Mouse (Mus musculus) MEL (cell line): ENCODE data around the gene Cd1d1. TPM values are rescaled to one million over a fixed set of nuclear protein-coding genes. Genes with fewer than 3 reads are reported as not detected.
A peak's percentile ranks its signal among the peaks of the same experiment; 100 is the strongest.

Experiments
- DNase-seq: peaks from one replicate; pipeline ENCODE4 v3.0.0; 2011; ENCODE audit warnings: low read depth, low spot score
- H3K27ac ChIP-seq: 2 replicates; pipeline ENCODE4 v1.5.1; 2012; ENCODE audit warnings: low read depth, mild to moderate bottlenecking, control low read depth, low read length, moderate library complexity; ENCODE audit not compliant: control insufficient read depth
- H3K27me3 ChIP-seq, 2 experiments: fragments of 150-350 bp in 1 of 2; sonication (generic) in 1 of 2; 2 replicates each; pipeline ENCODE4 v1.6.1; 2012; ENCODE audit warnings: low read length in 2 of 2, mild to moderate bottlenecking in 2 of 2, improper control_type of control experiment in 1 of 2, moderate library complexity in 1 of 2; ENCODE audit not compliant: insufficient read depth in 2 of 2, control insufficient read depth in 1 of 2
- H3K36me3 ChIP-seq, 2 experiments: 2 replicates each; pipeline ENCODE4 v1.6.1; 2012 to 2014; ENCODE audit warnings: low read length in 2 of 2, improper control_type of control experiment in 1 of 2, inconsistent platforms in 1 of 2, mild to moderate bottlenecking in 1 of 2; ENCODE audit not compliant: insufficient read depth in 2 of 2, control insufficient read depth in 1 of 2
- H3K4me1 ChIP-seq, 2 experiments: fragments of 150-350 bp in 1 of 2; sonication (generic) in 1 of 2; 2 replicates each; pipeline ENCODE4 v1.6.1; 2012; ENCODE audit warnings: low read length in 2 of 2, improper control_type of control experiment in 1 of 2, mild to moderate bottlenecking in 1 of 2; ENCODE audit not compliant: insufficient read depth in 2 of 2, control insufficient read depth in 1 of 2
- H3K4me3 ChIP-seq, 2 experiments: fragments of 150-350 bp in 1 of 2; sonication (generic) in 1 of 2; 2 replicates each; pipeline ENCODE4 v1.5.1; 2012; ENCODE audit warnings: low read depth in 2 of 2, low read length in 2 of 2, mild to moderate bottlenecking in 2 of 2, moderate library complexity in 2 of 2, control low read depth in 1 of 2, improper control_type of control experiment in 1 of 2; ENCODE audit not compliant: control insufficient read depth in 1 of 2, insufficient read depth in 1 of 2
- H3K79me2 ChIP-seq: 2 replicates; pipeline ENCODE4 v1.6.1; 2012; ENCODE audit warnings: mild to moderate bottlenecking, low read length, moderate library complexity; ENCODE audit not compliant: control insufficient read depth, poor library complexity, insufficient read depth
- H3K9ac ChIP-seq: 2 replicates; pipeline ENCODE4 v1.6.1; 2012; ENCODE audit warnings: low read depth, mild to moderate bottlenecking, control low read depth, low read length, moderate library complexity; ENCODE audit not compliant: control insufficient read depth, poor library complexity, severe bottlenecking
- H3K9me3 ChIP-seq: fragments of 150-350 bp; sonication (generic); replicated peaks from 2 replicates; pipeline ENCODE4 v1.6.1; 2012; ENCODE audit warnings: mild to moderate bottlenecking, low read length, improper control_type of control experiment, moderate library complexity; ENCODE audit not compliant: insufficient read depth
- BHLHE40 ChIP-seq: IDR thresholded peaks from 2 replicates; pipeline ENCODE4 v1.6.1; 2012; ENCODE audit warnings: low read depth, mild to moderate bottlenecking, inconsistent platforms, low read length, improper control_type of control experiment, borderline replicate concordance
- CHD1 ChIP-seq: IDR thresholded peaks from 2 replicates; pipeline ENCODE4 v1.6.1; 2012; ENCODE audit warnings: low read depth, mild to moderate bottlenecking, inconsistent platforms, low read length, improper control_type of control experiment
- CHD2 ChIP-seq: IDR thresholded peaks from 2 replicates; pipeline ENCODE4 v1.6.1; 2011; ENCODE audit warnings: low read length, improper control_type of control experiment
- CTCF ChIP-seq, 3 experiments: IDR thresholded peaks in 2 of 3; conservative IDR thresholded peaks in 1 of 3; 2 replicates each; pipeline ENCODE4 v1.5.1; 2011 to 2012; ENCODE audit warnings: low read length in 3 of 3, low read depth in 2 of 3, mild to moderate bottlenecking in 2 of 3, improper control_type of control experiment in 1 of 3, inconsistent platforms in 1 of 3, mixed read lengths in 1 of 3, moderate library complexity in 1 of 3; ENCODE audit not compliant: control insufficient read depth in 1 of 3, insufficient read depth in 1 of 3, poor library complexity in 1 of 3, severe bottlenecking in 1 of 3
- ELF1 ChIP-seq: IDR thresholded peaks from 2 replicates; pipeline ENCODE4 v1.6.1; 2014; ENCODE audit warnings: low read depth, mild to moderate bottlenecking, inconsistent platforms, low read length, improper control_type of control experiment, moderate library complexity
- ETS1 ChIP-seq: IDR thresholded peaks from 2 replicates; pipeline ENCODE4 v1.6.1; 2012; ENCODE audit warnings: low read depth, mild to moderate bottlenecking, inconsistent platforms, low read length, improper control_type of control experiment, moderate library complexity
- GABPA ChIP-seq: IDR thresholded peaks from 2 replicates; pipeline ENCODE4 v1.6.1; 2012; ENCODE audit warnings: low read depth, mild to moderate bottlenecking, inconsistent platforms, low read length, improper control_type of control experiment, moderate library complexity
- HCFC1 ChIP-seq: IDR thresholded peaks from 2 replicates; pipeline ENCODE4 v1.6.1; 2012; ENCODE audit warnings: low read depth, mild to moderate bottlenecking, inconsistent platforms, low read length, improper control_type of control experiment, moderate library complexity
- JUND ChIP-seq: IDR thresholded peaks from 2 replicates; pipeline ENCODE4 v1.6.1; 2011; ENCODE audit warnings: low read depth, mild to moderate bottlenecking, improper control_type of control experiment, low read length
- KAT2A ChIP-seq: conservative IDR thresholded peaks from 2 replicates; pipeline ENCODE4 v1.6.1; 2012; ENCODE audit warnings: low read depth, low read length, improper control_type of control experiment, inconsistent platforms
- MAFK ChIP-seq: IDR thresholded peaks from 2 replicates; pipeline ENCODE4 v1.6.1; 2011; ENCODE audit warnings: low read depth, mild to moderate bottlenecking, low read length, improper control_type of control experiment, borderline replicate concordance
- MAX ChIP-seq: IDR thresholded peaks from 2 replicates; pipeline ENCODE4 v1.6.1; 2011; ENCODE audit warnings: low read length, improper control_type of control experiment
- MAZ ChIP-seq: IDR thresholded peaks from 2 replicates; pipeline ENCODE4 v1.6.1; 2012; ENCODE audit warnings: low read depth, mild to moderate bottlenecking, inconsistent platforms, low read length, improper control_type of control experiment
- MXI1 ChIP-seq: IDR thresholded peaks from 2 replicates; pipeline ENCODE4 v1.6.1; 2011; ENCODE audit warnings: mild to moderate bottlenecking, low read depth, low read length, improper control_type of control experiment
- MYB ChIP-seq: IDR thresholded peaks from 2 replicates; pipeline ENCODE4 v1.6.1; 2011; ENCODE audit warnings: mild to moderate bottlenecking, low read depth, low read length, improper control_type of control experiment
- RAD21 ChIP-seq: IDR thresholded peaks from 2 replicates; pipeline ENCODE4 v1.6.1; 2011; ENCODE audit warnings: mild to moderate bottlenecking, low read depth, low read length, improper control_type of control experiment
- SIN3A ChIP-seq: IDR thresholded peaks from 2 replicates; pipeline ENCODE4 v1.6.1; 2012; ENCODE audit warnings: low read length, improper control_type of control experiment, inconsistent platforms
- SMC3 ChIP-seq: IDR thresholded peaks from 2 replicates; pipeline ENCODE4 v1.6.1; 2011; ENCODE audit warnings: low read depth, low read length, improper control_type of control experiment
- TAL1 ChIP-seq: IDR thresholded peaks from 2 replicates; pipeline ENCODE4 v1.6.1; 2012; ENCODE audit warnings: mild to moderate bottlenecking, inconsistent platforms, low read length, moderate library complexity, mixed read lengths
- TBP ChIP-seq: IDR thresholded peaks from 2 replicates; pipeline ENCODE4 v1.8.0; 2011; ENCODE audit warnings: low read depth, low read length, improper control_type of control experiment
- UBTF ChIP-seq: IDR thresholded peaks from 2 replicates; pipeline ENCODE4 v1.6.1; 2012; ENCODE audit warnings: low read depth, mild to moderate bottlenecking, inconsistent platforms, low read length, improper control_type of control experiment, moderate library complexity, borderline replicate concordance; ENCODE audit not compliant: insufficient read depth
- USF1 ChIP-seq: IDR thresholded peaks from 2 replicates; pipeline ENCODE4 v1.6.1; 2014; ENCODE audit warnings: low read depth, mild to moderate bottlenecking, inconsistent platforms, low read length, improper control_type of control experiment, moderate library complexity
- ZC3H11A ChIP-seq: IDR thresholded peaks from 2 replicates; pipeline ENCODE4 v1.6.1; 2012; ENCODE audit warnings: low read depth, mild to moderate bottlenecking, inconsistent platforms, low read length, improper control_type of control experiment
- ZKSCAN1 ChIP-seq: IDR thresholded peaks from 2 replicates; pipeline ENCODE4 v1.6.1; 2012; ENCODE audit warnings: low read depth, mild to moderate bottlenecking, inconsistent platforms, low read length, improper control_type of control experiment, moderate library complexity
- ZMIZ1 ChIP-seq: IDR thresholded peaks from 2 replicates; pipeline ENCODE4 v1.6.1; 2012; ENCODE audit warnings: low read depth, mild to moderate bottlenecking, inconsistent platforms, low read length, improper control_type of control experiment, moderate library complexity
- ZNF384 ChIP-seq: IDR thresholded peaks from 2 replicates; pipeline ENCODE4 v1.6.1; 2012; ENCODE audit warnings: low read depth, mild to moderate bottlenecking, inconsistent platforms, low read length, improper control_type of control experiment
- polyA plus RNA-seq, 2 experiments: library from polyadenylated mRNA; stranded (reverse) in 1 of 2; unstranded in 1 of 2; fragments of >175 nt in 1 of 2; fragments of >200 nt in 1 of 2; gene quantifications; 2 replicates each; pipeline versions ENCODE4 v1.2.1 to v1.2.4; 2012; ENCODE audit warnings: low replicate concordance in 2 of 2, low read depth in 1 of 2; ENCODE audit not compliant: insufficient read length in 2 of 2, insufficient read depth in 1 of 2, missing spikeins in 1 of 2
- total RNA-seq: library from RNA; depleted of rRNA; stranded (reverse); fragments of 300-350 nt; gene quantifications from 2 replicates; pipeline ENCODE4 v1.2.3, GENCODE M21; 2012; rRNA removed

Gene Cd1d1
- total RNA-seq = 1.1 and 1.8 TPM in 2 replicates
- 1 to 10 TPM in 1 of 2 experiments, not detected in 1; 1.6 TPM for polyA plus RNA-seq

- TF ChIP-seq TAL1 (no peak), CTCF (IDR thresholded peaks at IDR 0.05 in 2 of 3, conservative IDR thresholded peaks at IDR 0.05 in 1 of 3; ENCODE audit: control insufficient read depth in 1 of 3, insufficient read depth in 1 of 3, low read depth in 2 of 3, low read length in 3 of 3, poor library complexity in 1 of 3, severe bottlenecking in 1 of 3) (no peak), BHLHE40 (no peak), HCFC1 (no peak), TBP (no peak), CHD2 (no peak), CHD1 (no peak), MXI1 (no peak; the same call in 1 of the 2 replicates), ZMIZ1 (no peak), USF1 (no peak), ZKSCAN1 (no peak), RAD21 (no peak), ETS1 (no peak), MAZ (no peak), UBTF (no peak), SIN3A (no peak)
- H3K9me3 ChIP-seq = no peaks in the 10 kb centered on the region
- H3K36me3 ChIP-seq = no peaks in the 10 kb centered on the region; a peak in 1 of 4 replicates
- H3K4me3 ChIP-seq = peak within 1 kb of the TSS; percentile 68 to 99
- peak within 1 kb of the TSS; percentile 46 for H3K9ac ChIP-seq
- peaks cover 0 to 7% of the 10 kb centered on the region in 2 experiments; a peak in 2 of 4 replicates for H3K27me3 ChIP-seq
- no peaks in the 10 kb centered on the region for H3K79me2 ChIP-seq
- peaks cover 0 to 6% of the 10 kb centered on the region in 2 experiments; a peak in 3 of 4 replicates for H3K4me1 ChIP-seq
- no peak for DNase-seq
- no peak within 1 kb of the TSS for H3K27ac ChIP-seq
Observed at GRCm38 (mm10) chr3:86999415-86999740, at the start of gene Cd1d1. TSS of gene Cd1d1 (minus strand) at chr3:86999441.

GRCm38 (mm10) chr3:87047801-87048200 is 48.6 kb upstream of the Cd1d1 start:
- Histone ChIP-seq H3K27ac (no peak overlapping the region), H3K79me2 (no peaks in the 10 kb centered on the region)

More at GRCm38 (mm10) chr3:87047801-87048200, 48.6 kb upstream of the Cd1d1 start:
- DNase-seq = no peak
- TF ChIP-seq SMC3 (no peak), ZMIZ1 (no peak), MYB (no peak), ZC3H11A (no peak), CTCF (IDR thresholded peaks at IDR 0.05 in 2 of 3, conservative IDR thresholded peaks at IDR 0.05 in 1 of 3; ENCODE audit: control insufficient read depth in 1 of 3, insufficient read depth in 1 of 3, low read depth in 2 of 3, low read length in 3 of 3, poor library complexity in 1 of 3, severe bottlenecking in 1 of 3) (no peak), GABPA (no peak), RAD21 (no peak), MAFK (no peak), SIN3A (no peak), USF1 (no peak), KAT2A (no peak), ZNF384 (no peak), BHLHE40 (no peak), MAX (no peak), ETS1 (no peak), JUND (no peak), ELF1 (no peak)
- no peaks in the 10 kb centered on the region for H3K27me3 ChIP-seq
- no peaks in the 10 kb centered on the region for H3K36me3 ChIP-seq
- no peak overlapping the region for H3K4me3 ChIP-seq
- no peaks in the 10 kb centered on the region for H3K4me1 ChIP-seq
- no peak overlapping the region for H3K9ac ChIP-seq
- H3K9me3 ChIP-seq = no peaks in the 10 kb centered on the region
